Mouse (Mus musculus): ENCODE measurements around the gene Rims4. TPM values are rescaled to one million over a fixed set of nuclear protein-coding genes. Genes with fewer than 3 reads are reported as not detected.

Rims4 gene
- polyA plus RNA-seq, 1 experiment = 0.14 TPM

DNA sequence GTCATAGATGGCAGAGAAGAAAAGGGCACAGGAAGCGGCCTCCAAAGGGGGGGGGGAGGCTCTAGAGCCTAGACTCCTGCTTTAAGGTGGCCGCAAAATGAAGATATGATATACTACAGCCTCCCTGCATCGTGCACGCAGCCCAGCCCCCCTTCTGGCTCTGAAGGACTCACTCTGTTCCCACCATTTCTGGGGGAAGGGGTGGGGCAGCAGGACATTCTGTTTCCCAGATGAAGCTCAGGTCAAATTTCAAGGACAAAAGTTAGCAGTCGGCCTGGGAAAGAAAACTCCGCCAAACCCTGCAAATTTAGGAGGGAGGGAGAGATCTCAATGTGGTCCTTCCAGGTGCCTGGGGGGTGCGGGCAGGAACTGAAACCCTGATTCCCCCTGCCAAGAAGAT, 4.8 kb downstream of the Rims4 start:
- Histone ChIP-seq H3K4me3 (ENCODE audit: insufficient read depth, low read length) (no peak overlapping the region), H3K4me1 (ENCODE audit: control insufficient read depth, insufficient read depth, low read length) (no peaks in the 10 kb centered on the region), H3K27ac (ENCODE audit: insufficient read depth, low read length) (no peak overlapping the region)
- TF ChIP-seq CTCF (IDR thresholded peaks at IDR 0.05; ENCODE audit: borderline replicate concordance, insufficient read depth, low read length) (no peak), POLR2A (IDR thresholded peaks at IDR 0.05; ENCODE audit: low read depth, low read length) (no peak)

DNA sequence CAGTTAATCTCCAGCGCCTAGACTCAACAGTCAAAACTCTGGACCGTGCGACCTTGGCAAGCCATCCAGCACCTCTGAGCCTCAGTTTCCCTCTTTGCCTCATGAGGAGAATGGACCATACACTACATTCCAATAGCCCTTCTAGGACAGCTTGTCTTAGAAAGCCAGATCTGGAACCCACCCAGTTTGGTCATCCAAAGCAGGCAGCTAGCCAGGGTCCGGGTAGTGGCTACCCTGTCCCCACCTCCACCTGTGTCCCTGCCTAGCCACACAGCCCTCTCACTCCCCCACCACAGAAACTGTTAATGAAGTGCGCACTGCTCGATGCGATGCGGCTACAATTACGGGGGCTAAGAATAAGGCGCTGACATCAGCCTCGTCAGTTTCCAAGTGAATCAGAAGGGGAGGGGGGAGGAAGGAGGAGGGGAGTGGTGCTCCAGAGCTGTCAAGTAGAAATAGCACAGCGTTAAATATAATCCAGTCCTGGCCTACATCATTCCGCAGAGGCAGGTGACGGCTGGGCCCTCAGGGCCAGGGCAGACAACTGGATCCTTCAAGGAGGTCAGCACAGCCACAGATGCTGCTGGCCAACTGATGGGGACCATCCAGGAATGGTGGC, 6.5 kb downstream of the Rims4 start:
- TF ChIP-seq POLR2A (IDR thresholded peaks at IDR 0.05; ENCODE audit: low read depth, low read length) = no peak
- no peak for TF ChIP-seq CTCF (IDR thresholded peaks at IDR 0.05; ENCODE audit: borderline replicate concordance, insufficient read depth, low read length)
- Histone ChIP-seq H3K4me1 (ENCODE audit: control insufficient read depth, insufficient read depth, low read length) (no peaks in the 10 kb centered on the region), H3K4me3 (ENCODE audit: insufficient read depth, low read length) (no peak overlapping the region), H3K27ac (ENCODE audit: insufficient read depth, low read length) (no peak overlapping the region)

DNA sequence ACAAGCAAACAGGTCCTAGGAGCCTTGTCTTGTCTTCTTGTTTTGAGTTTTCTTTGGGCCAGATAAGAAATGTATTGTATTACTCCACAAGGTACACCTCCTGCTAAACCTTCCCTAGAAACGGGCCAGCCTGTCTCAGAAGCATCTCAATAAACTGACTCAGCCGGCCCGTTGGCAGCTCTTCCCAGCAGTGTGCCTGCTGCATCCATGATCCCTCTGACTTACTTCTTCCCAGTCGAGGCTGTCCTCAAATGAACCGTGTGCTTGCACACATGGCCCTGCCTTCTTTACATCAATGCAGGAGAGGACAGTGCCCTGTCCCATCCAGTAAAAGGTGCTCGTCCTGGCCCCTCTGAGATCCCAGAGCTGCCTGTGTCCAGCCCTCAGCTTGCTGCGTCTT, 8.9 kb downstream of the Rims4 start:
- Histone ChIP-seq H3K4me1 (ENCODE audit: control insufficient read depth, insufficient read depth, low read length) (no peaks in the 10 kb centered on the region), H3K4me3 (ENCODE audit: insufficient read depth, low read length) (no peak overlapping the region), H3K27ac (ENCODE audit: insufficient read depth, low read length) (no peak overlapping the region)
- TF ChIP-seq POLR2A (IDR thresholded peaks at IDR 0.05; ENCODE audit: low read depth, low read length) (no peak), CTCF (IDR thresholded peaks at IDR 0.05; ENCODE audit: borderline replicate concordance, insufficient read depth, low read length) (no peak)

DNA sequence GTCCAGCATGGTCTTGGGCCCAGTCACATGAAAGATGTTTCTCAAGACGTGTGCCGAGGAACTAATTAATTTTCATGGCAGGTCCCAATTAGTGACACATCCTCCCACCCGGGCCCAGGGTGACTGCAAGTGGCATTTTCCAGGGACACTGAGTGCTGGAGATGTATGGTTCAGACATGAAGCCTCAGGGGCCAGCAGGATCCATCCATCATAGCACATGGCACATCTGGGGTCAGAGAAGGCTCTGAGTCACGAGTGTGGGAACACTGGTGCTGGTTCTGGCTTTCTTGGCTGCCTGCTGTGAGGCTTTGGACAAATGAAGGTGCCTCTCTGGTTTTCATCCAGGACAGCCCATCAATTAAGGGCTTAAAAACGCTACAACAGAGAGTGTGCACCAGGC, 11.4 kb downstream of the Rims4 start:
- Histone ChIP-seq H3K4me3 (ENCODE audit: insufficient read depth, low read length) (no peak overlapping the region), H3K27ac (ENCODE audit: insufficient read depth, low read length) (no peak overlapping the region), H3K4me1 (ENCODE audit: control insufficient read depth, insufficient read depth, low read length) (no peaks in the 10 kb centered on the region)
- TF ChIP-seq CTCF (IDR thresholded peaks at IDR 0.05; ENCODE audit: borderline replicate concordance, insufficient read depth, low read length) (no peak), POLR2A (IDR thresholded peaks at IDR 0.05; ENCODE audit: low read depth, low read length) (no peak)

GRCm38 (mm10) chr2:163904323-163904722, 14.2 kb downstream of the Rims4 start:
- TF ChIP-seq CTCF (IDR thresholded peaks at IDR 0.05; ENCODE audit: borderline replicate concordance, insufficient read depth, low read length) = no peak
- TF ChIP-seq POLR2A (IDR thresholded peaks at IDR 0.05; ENCODE audit: low read depth, low read length) = no peak
- no peak overlapping the region for H3K4me3 ChIP-seq (ENCODE audit: insufficient read depth, low read length)
- H3K27ac ChIP-seq (ENCODE audit: insufficient read depth, low read length) = no peak overlapping the region
- H3K4me1 ChIP-seq (ENCODE audit: control insufficient read depth, insufficient read depth, low read length) = no peaks in the 10 kb centered on the region

DNA sequence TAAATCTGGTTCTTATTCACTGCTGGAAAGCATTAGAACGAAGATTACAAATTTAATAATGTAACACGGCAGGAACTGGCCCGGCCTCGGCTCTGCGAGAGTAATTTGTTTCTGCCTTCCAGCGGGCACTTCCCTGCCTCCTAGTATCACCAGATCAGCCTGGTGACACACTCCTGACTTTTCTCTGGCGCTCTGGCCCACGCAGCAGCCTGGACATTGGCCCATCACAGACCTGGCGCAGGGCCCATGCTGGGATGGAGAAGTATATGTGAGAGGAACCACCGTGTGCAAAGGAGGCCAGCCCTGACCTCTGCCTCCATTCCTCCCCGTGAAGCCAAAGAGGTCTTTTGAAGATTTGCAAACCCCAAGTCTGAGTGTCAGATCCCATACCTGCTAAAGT, 15.0 kb downstream of the Rims4 start:
- H3K4me1 ChIP-seq (ENCODE audit: control insufficient read depth, insufficient read depth, low read length) = no peaks in the 10 kb centered on the region
- TF ChIP-seq POLR2A (IDR thresholded peaks at IDR 0.05; ENCODE audit: low read depth, low read length) (no peak), CTCF (IDR thresholded peaks at IDR 0.05; ENCODE audit: borderline replicate concordance, insufficient read depth, low read length) (no peak)
- H3K4me3 ChIP-seq (ENCODE audit: insufficient read depth, low read length) = no peak overlapping the region
- no peak overlapping the region for H3K27ac ChIP-seq (ENCODE audit: insufficient read depth, low read length)

GRCm38 (mm10) chr2:163902448-163902847, 16.0 kb downstream of the Rims4 start:
- Histone ChIP-seq H3K4me3 (ENCODE audit: insufficient read depth, low read length) (no peak overlapping the region), H3K4me1 (ENCODE audit: control insufficient read depth, insufficient read depth, low read length) (no peaks in the 10 kb centered on the region), H3K27ac (ENCODE audit: insufficient read depth, low read length) (no peak overlapping the region)
- TF ChIP-seq CTCF (IDR thresholded peaks at IDR 0.05; ENCODE audit: borderline replicate concordance, insufficient read depth, low read length) (no peak), POLR2A (IDR thresholded peaks at IDR 0.05; ENCODE audit: low read depth, low read length) (no peak)

DNA sequence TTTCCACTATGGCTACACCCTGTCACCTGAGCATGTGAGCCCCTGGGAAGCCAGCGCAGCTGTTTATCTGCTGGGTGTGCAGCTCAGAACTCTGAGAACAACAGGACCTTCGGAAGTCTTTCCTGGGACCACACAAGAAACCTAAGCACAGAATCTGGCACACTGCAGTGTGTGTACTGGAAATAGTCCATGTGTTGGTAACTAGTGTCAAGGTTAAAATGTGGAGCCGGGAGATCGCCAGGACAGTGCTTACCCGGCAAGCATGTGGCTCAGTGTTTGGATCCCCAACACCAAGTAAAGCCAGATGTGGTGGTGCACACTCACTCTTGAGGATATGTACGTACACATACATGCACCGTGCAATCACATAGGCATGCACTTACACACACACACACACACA, 17.4 kb downstream of the Rims4 start:
- no peak overlapping the region for H3K4me3 ChIP-seq (ENCODE audit: insufficient read depth, low read length)
- no peaks in the 10 kb centered on the region for H3K4me1 ChIP-seq (ENCODE audit: control insufficient read depth, insufficient read depth, low read length)
- H3K27ac ChIP-seq (ENCODE audit: insufficient read depth, low read length) = no peak overlapping the region
- no peak for TF ChIP-seq POLR2A (IDR thresholded peaks at IDR 0.05; ENCODE audit: low read depth, low read length)
- TF ChIP-seq CTCF (IDR thresholded peaks at IDR 0.05; ENCODE audit: borderline replicate concordance, insufficient read depth, low read length) = no peak

DNA sequence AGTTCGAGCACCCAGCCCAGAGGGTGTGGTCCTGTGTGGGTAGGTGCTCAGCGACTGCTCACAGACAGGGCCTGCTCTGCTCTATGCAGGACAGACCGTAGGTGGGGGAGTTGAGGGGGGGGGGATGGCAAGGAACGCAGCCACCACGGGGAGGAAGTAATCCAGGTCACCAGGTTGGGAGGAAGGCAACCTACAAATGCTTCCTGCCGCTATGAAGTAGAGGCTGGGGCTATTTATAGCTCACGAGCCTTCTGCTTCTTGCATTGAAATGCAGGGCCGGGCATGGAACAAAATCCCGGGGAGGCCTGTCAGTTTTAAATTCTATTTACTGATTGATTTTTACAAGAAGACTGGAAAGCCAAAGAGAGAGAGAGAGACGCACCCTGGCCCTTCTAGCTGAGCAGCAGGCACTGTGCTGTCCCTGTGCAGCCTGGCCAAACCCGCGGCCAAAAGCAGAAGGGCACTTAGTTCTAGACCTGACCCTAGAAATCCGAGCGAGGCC, 18.5 kb downstream of the Rims4 start:
- no peak overlapping the region for H3K27ac ChIP-seq (ENCODE audit: insufficient read depth, low read length)
- no peak for TF ChIP-seq POLR2A (IDR thresholded peaks at IDR 0.05; ENCODE audit: low read depth, low read length)
- no peak for TF ChIP-seq CTCF (IDR thresholded peaks at IDR 0.05; ENCODE audit: borderline replicate concordance, insufficient read depth, low read length)
- H3K4me3 ChIP-seq (ENCODE audit: insufficient read depth, low read length) = no peak overlapping the region
- H3K4me1 ChIP-seq (ENCODE audit: control insufficient read depth, insufficient read depth, low read length) = no peaks in the 10 kb centered on the region

DNA sequence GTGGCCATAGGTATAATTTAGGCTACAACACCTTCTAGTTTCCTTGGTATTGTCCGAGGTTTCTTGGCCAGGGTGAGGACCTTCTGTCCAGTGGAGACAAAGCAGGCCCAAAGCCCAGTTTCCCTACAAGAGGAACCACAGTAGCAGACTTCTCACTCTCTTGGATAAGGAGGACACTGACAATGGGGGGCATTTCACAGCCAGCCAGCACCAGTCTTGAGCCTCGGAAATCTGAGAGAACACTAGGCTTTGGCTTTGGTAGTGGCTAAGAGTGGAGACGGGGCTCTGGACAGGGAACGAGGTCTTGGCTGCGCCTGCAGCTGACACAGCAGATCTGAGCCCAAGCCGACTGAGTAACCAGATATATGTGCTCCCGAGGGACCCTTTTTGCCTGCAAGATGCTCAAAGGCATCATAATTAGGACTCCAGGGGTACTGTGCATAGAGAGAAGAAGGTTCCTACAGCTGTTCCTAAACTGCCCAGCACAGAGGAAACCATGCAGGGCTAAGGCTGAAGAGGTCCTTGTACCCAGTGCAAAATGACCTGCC, 20.4 kb downstream of the Rims4 start:
- TF ChIP-seq POLR2A (IDR thresholded peaks at IDR 0.05; ENCODE audit: low read depth, low read length) (no peak), CTCF (IDR thresholded peaks at IDR 0.05; ENCODE audit: borderline replicate concordance, insufficient read depth, low read length) (no peak)
- no peaks in the 10 kb centered on the region for H3K4me1 ChIP-seq (ENCODE audit: control insufficient read depth, insufficient read depth, low read length)
- no peak overlapping the region for H3K27ac ChIP-seq (ENCODE audit: insufficient read depth, low read length)
- no peak overlapping the region for H3K4me3 ChIP-seq (ENCODE audit: insufficient read depth, low read length)

All from embryonic fibroblast, embryonic 13.5 days (primary cell).